Mouse (Mus musculus) hindbrain, embryonic 14.5 days (tissue): ENCODE measurements at regions not wholly inside any gene's neighbourhood (a gene's known extent, or its start where the extent isn't known, plus 50 kb on each side); places are given as distances from the start of the nearest gene placed in this dataset.

Experiments
- ATAC-seq: fragments of 200-750 bp; cut with Nextera tagmentation; 2 replicates; pipeline ENCODE4 v1.8.0; 2017; ENCODE audit warnings: moderate number of reproducible peaks, mild to moderate bottlenecking, moderate TSS enrichment, moderate library complexity; ENCODE audit not compliant: low FRiP score
- DNase-seq: peaks from one replicate; pipeline ENCODE4 v3.0.0-alpha.2; 2015; ENCODE audit warnings: low spot score
- H3K27ac ChIP-seq: fragments of 300-500 bp; sonication (generic); 2 replicates; pipeline ENCODE4 v1.5.1; 2014; ENCODE audit warnings: mild to moderate bottlenecking, moderate library complexity
- H3K27me3 ChIP-seq: fragments of 300-500 bp; sonication (generic); 2 replicates; pipeline ENCODE4 v1.6.1; 2014; ENCODE audit warnings: mild to moderate bottlenecking, low read length, mixed read lengths; ENCODE audit not compliant: control insufficient read depth, insufficient read depth
- H3K36me3 ChIP-seq: fragments of 300-500 bp; sonication (generic); replicated peaks from 2 replicates; pipeline ENCODE4 v1.6.1; 2014; ENCODE audit not compliant: control insufficient read depth, insufficient read depth
- H3K4me1 ChIP-seq: fragments of 300-500 bp; sonication (generic); replicated peaks from 2 replicates; pipeline ENCODE4 v1.6.1; 2014; ENCODE audit warnings: antibody characterized with exemption, low read length, mixed read lengths; ENCODE audit not compliant: control insufficient read depth, insufficient read depth
- H3K4me2 ChIP-seq: fragments of 300-500 bp; sonication (generic); replicated peaks from 2 replicates; pipeline ENCODE4 v1.6.1; 2014; ENCODE audit warnings: mild to moderate bottlenecking, moderate library complexity
- H3K4me3 ChIP-seq: fragments of 300-500 bp; sonication (generic); replicated peaks from 2 replicates; pipeline ENCODE4 v1.5.1; 2014; ENCODE audit warnings: mild to moderate bottlenecking, low read length
- H3K9ac ChIP-seq: fragments of 300-500 bp; sonication (generic); 2 replicates; pipeline ENCODE4 v1.6.1; 2014
- H3K9me3 ChIP-seq: fragments of 300-500 bp; sonication (generic); 2 replicates; pipeline ENCODE4 v1.6.1; 2016; ENCODE audit warnings: low read length; ENCODE audit not compliant: control insufficient read depth
- WGBS: fragments of 180-500 bp; shearing (Covaris S2); extraction: QIAGEN DNeasy Blood & Tissue Kit; methylation state at CpG from one replicate; pipeline ENCODE4 v1.1.7; 2014; 5-methylcytosine and 5-hydroxymethylcytosine counted together

- H3K9ac ChIP-seq = no peak overlapping the region
- no peak overlapping the region for H3K4me2 ChIP-seq
- peaks cover 10% of the 10 kb centered on the region for H3K4me1 ChIP-seq
- 90% methylated on average over 3 of the region's 3 CpGs for WGBS
- DNase-seq = no peak
- no peak for ATAC-seq
- H3K9me3 ChIP-seq = no peaks in the 10 kb centered on the region
- no peaks in the 10 kb centered on the region for H3K36me3 ChIP-seq
- H3K4me3 ChIP-seq = no peak overlapping the region
- H3K27me3 ChIP-seq = no peaks in the 10 kb centered on the region
- H3K27ac ChIP-seq = no peak overlapping the region
Measured at GRCm38 (mm10) chr13:111975549-111975948, 166.8 kb upstream of the Map3k1 start.

GRCm38 (mm10) chr13:111977769-111978674 is 169.2 kb upstream of the Map3k1 start:
- no peak overlapping the region for H3K9ac ChIP-seq
- H3K9me3 ChIP-seq = no peaks in the 10 kb centered on the region
- ATAC-seq (no peak), DNase-seq (no peak)
- H3K27me3 ChIP-seq = no peaks in the 10 kb centered on the region
- no peaks in the 10 kb centered on the region for H3K36me3 ChIP-seq
- H3K27ac ChIP-seq = peak overlapping the region; percentile 26; the same call in 1 of the 2 replicates
- peaks cover 10% of the 10 kb centered on the region for H3K4me1 ChIP-seq
- no peak overlapping the region for H3K4me2 ChIP-seq
- WGBS = 85% methylated on average over 31 of the region's 31 CpGs
- no peak overlapping the region for H3K4me3 ChIP-seq

- H3K4me3 ChIP-seq = no peak overlapping the region
- peak; percentile 21; the same call in 1 of the 2 replicates for ATAC-seq
- DNase-seq = no peak
- H3K9me3 ChIP-seq = no peaks in the 10 kb centered on the region
- peak overlapping the region; percentile 26; the same call in 1 of the 2 replicates for H3K27ac ChIP-seq
- H3K9ac ChIP-seq = no peak overlapping the region
- WGBS = 72% methylated on average over 5 of the region's 5 CpGs
- no peaks in the 10 kb centered on the region for H3K36me3 ChIP-seq
- peaks cover 14% of the 10 kb centered on the region for H3K4me1 ChIP-seq
- no peaks in the 10 kb centered on the region for H3K27me3 ChIP-seq
- no peak overlapping the region for H3K4me2 ChIP-seq
Measured at GRCm38 (mm10) chr13:111978675-111979020, 169.9 kb upstream of the Map3k1 start.

- H3K9ac ChIP-seq = no peak overlapping the region
- H3K9me3 ChIP-seq = no peaks in the 10 kb centered on the region
- no peak for DNase-seq
- peaks cover 14% of the 10 kb centered on the region for H3K4me1 ChIP-seq
- H3K27me3 ChIP-seq = no peaks in the 10 kb centered on the region
- 44% methylated on average over 17 of the region's 17 CpGs for WGBS
- no peak overlapping the region for H3K4me3 ChIP-seq
- no peak overlapping the region for H3K4me2 ChIP-seq
- no peaks in the 10 kb centered on the region for H3K36me3 ChIP-seq
- no peak for ATAC-seq
- H3K27ac ChIP-seq = no peak overlapping the region
Measured at GRCm38 (mm10) chr13:111979428-111980204, 170.8 kb upstream of the Map3k1 start.

- no peaks in the 10 kb centered on the region for H3K9me3 ChIP-seq
- H3K36me3 ChIP-seq = no peaks in the 10 kb centered on the region
- H3K27me3 ChIP-seq = no peaks in the 10 kb centered on the region
- DNase-seq (no peak), ATAC-seq (no peak)
- H3K4me3 ChIP-seq = no peak overlapping the region
- H3K4me1 ChIP-seq = peaks cover 14% of the 10 kb centered on the region
- H3K27ac ChIP-seq = no peak overlapping the region
- 78% methylated on average over 12 of the region's 12 CpGs for WGBS
- H3K4me2 ChIP-seq = no peak overlapping the region
- no peak overlapping the region for H3K9ac ChIP-seq
Measured at GRCm38 (mm10) chr13:111980205-111980595, 171.4 kb upstream of the Map3k1 start.

- Histone ChIP-seq H3K4me1 (peaks cover 14% of the 10 kb centered on the region), H3K36me3 (no peaks in the 10 kb centered on the region), H3K4me3 (no peak overlapping the region), H3K27ac (no peak overlapping the region), H3K9ac (no peak overlapping the region), H3K9me3 (no peaks in the 10 kb centered on the region), H3K27me3 (no peaks in the 10 kb centered on the region), H3K4me2 (no peak overlapping the region)
- 93% methylated on average over 2 of the region's 2 CpGs for WGBS
- no peak for DNase-seq
- no peak for ATAC-seq
Measured at GRCm38 (mm10) chr13:111981103-111981502, 172.3 kb upstream of the Map3k1 start.

GRCm38 (mm10) chr13:111982796-111983460 is 174.1 kb upstream of the Map3k1 start:
- Histone ChIP-seq H3K9ac (no peak overlapping the region), H3K4me3 (no peak overlapping the region), H3K9me3 (no peaks in the 10 kb centered on the region), H3K27ac (no peak overlapping the region), H3K4me1 (peaks cover 14% of the 10 kb centered on the region), H3K27me3 (no peaks in the 10 kb centered on the region), H3K36me3 (no peaks in the 10 kb centered on the region), H3K4me2 (no peak overlapping the region)
- WGBS = 89% methylated on average over 6 of the region's 6 CpGs
- no peak for DNase-seq
- no peak for ATAC-seq

GRCm38 (mm10) chr13:111984081-111984574 is 175.3 kb upstream of the Map3k1 start:
- peaks cover 4% of the 10 kb centered on the region for H3K4me1 ChIP-seq
- no peaks in the 10 kb centered on the region for H3K36me3 ChIP-seq
- H3K9ac ChIP-seq = no peak overlapping the region
- no peak overlapping the region for H3K27ac ChIP-seq
- H3K4me3 ChIP-seq = no peak overlapping the region
- 77% methylated on average over 10 of the region's 10 CpGs for WGBS
- DNase-seq (no peak), ATAC-seq (no peak)
- H3K27me3 ChIP-seq = no peaks in the 10 kb centered on the region
- H3K9me3 ChIP-seq = no peaks in the 10 kb centered on the region
- no peak overlapping the region for H3K4me2 ChIP-seq

DNA sequence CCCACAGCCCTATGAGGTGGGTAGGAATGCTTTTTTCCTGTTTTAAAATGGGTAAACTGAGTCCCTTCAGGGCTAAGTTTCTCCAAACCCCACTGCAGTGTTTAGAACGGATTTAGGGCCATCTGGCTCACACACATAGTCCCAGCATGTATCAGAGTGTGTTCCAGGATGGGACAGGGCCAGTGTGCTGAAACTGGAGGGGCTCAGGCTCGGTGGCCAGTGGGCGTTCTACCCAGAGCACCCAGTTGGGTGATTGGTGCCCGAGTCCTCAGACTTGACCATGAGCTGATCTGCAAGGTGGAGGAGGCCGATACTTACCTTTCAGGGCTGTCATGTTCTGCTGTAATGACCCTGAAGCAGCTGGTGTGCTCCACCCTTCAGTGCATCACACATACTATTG is 176.6 kb upstream of the Map3k1 start:
- ATAC-seq = no peak
- H3K9ac ChIP-seq = no peak overlapping the region
- peaks cover 4% of the 10 kb centered on the region; the same call in 1 of the 2 replicates for H3K4me1 ChIP-seq
- no peaks in the 10 kb centered on the region for H3K36me3 ChIP-seq
- no peak for DNase-seq
- H3K4me3 ChIP-seq = no peak overlapping the region
- H3K27ac ChIP-seq = no peak overlapping the region
- no peaks in the 10 kb centered on the region for H3K27me3 ChIP-seq
- no peak overlapping the region for H3K4me2 ChIP-seq
- H3K9me3 ChIP-seq = no peaks in the 10 kb centered on the region
- WGBS = 91% methylated on average over 5 of the region's 5 CpGs
